Mouse (Mus musculus): ENCODE data around the gene Ulk4. TPM values are rescaled to one million over a fixed set of nuclear protein-coding genes. Genes with fewer than 3 reads are reported as not detected.

Ulk4 gene
- total RNA-seq, 2 experiments from 2014 or later: 0.21 to 0.48 TPM

DNA sequence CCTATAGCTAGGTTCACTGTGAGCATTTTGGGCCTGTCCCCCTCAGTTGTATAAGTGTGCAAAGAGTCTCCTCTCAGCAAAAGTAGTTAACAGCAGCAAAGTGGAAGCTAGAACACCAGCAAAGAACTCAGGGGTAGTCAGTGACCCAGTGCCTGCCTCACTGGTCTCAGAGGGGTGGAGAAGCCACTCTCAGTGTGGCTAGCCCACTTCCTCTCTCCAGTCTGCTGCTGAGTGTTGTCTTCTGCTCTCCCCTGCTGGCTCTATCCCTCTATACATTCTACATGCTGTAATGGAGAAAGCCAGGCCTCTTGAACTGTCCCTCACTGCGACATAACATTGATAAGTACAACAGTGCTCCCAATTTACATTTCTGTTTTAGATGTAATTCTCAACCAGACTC is 5.8 kb downstream of the Ulk4 start:
- intact Hi-C loops (cut with DNase I): no loop called here

GRCm38 (mm10) chr9:121265307-121265706 is 11.7 kb downstream of the Ulk4 start:
- no peak for DNase-seq (ENCODE audit: low spot score)
- intact Hi-C loops (cut with DNase I): no loop called here

More for the DNA sequence above, 5.8 kb downstream of the Ulk4 start:
- DNase-seq (ENCODE audit: low spot score): no peak

DNA sequence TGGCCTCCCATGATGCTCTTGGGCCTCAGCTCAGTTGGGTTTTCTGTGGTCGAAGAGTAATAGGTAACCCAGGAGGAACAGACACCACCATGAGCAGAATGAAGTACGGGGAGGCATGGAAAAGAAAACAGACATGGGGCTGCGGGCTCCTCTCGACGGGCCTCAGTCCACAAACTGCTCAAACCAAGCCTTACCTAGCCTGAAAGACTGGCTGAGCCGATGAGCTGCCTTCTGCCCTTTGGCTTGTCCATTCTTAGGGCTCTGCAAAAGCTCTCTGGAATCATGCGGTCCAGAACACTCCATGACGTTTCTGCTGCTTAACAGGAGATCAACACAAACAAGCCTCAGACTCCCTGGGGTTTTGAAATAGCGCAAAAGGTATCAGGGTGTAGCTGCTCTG is 19.9 kb downstream of the Ulk4 start:
- intact Hi-C loops (cut with DNase I): no loop called here
- DNase-seq (ENCODE audit: low spot score): no peak

DNA sequence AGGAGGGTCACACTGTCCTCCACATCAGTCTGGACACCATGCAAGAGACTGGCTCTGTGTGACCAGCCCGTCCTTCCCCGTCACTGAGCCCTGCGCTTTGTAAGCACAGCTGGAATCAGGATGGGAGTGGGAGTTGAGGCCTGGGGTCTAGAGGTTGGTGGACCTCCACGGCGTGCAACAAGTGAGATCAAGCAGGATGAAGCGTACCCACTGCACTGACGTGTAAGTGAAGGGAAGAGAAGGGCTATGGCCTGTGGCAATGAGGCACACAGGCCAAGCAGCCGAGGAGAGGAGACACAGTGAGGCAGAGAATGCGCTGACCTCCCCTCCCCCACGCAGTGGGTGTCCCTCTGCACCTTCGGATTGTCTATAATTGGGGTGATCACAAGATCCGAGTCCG is 22.2 kb downstream of the Ulk4 start:
- DNase-seq (ENCODE audit: low spot score): no peak

GRCm38 (mm10) chr9:121253983-121254382 is 23.0 kb downstream of the Ulk4 start:
- peak; percentile 45 for DNase-seq (ENCODE audit: low spot score)
- intact Hi-C loops (cut with DNase I): no loop called here

More for the DNA sequence above, 22.2 kb downstream of the Ulk4 start:
- intact Hi-C loops (cut with DNase I): no loop called here

DNA sequence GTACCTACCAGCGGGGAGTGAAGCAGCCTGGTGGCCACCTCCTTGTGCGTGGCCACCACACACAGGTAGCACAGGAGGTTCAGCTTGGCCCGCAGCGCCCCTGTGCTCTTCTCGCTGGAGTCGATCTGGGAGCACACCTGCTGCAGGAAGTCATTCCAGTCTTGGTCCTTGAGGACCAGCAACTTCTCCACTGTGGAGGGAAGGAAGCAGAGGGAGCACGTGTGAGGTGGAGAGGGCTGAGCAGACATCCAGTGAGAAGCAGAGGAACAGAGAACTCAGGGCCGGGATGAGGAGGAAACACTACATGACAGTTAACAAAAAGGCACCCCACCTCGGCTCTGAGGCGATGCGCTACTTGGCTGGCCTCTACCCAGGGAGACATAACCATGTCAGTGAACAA is 26.1 kb downstream of the Ulk4 start:
- no peak for DNase-seq (ENCODE audit: low spot score)
- intact Hi-C loops (cut with DNase I): no loop called here

DNA sequence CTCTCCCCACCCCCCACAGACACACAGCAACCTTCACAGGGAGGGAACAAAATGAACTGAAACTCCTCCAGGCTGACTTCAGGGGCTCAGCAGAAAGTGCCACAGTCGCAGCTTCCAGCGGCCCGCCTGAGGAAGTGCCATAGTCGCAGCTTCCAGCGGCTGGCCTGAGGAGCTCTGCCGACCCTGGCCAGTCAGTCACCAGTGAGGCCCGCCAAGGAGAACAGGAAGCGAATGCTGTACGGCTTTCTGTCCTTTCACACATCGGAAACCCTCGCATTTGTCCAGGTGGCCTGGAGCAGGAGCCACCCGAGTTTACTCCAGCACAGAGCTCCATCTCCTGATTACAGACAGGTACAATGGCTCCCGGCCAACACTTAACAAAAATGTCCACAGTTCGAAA is 27.2 kb downstream of the Ulk4 start:
- DNase-seq (ENCODE audit: low spot score): peak; percentile 2
- intact Hi-C loops (cut with DNase I): loop anchor here (1.0 to 5.0 kb wide), 5 partner anchors 124 to 422 kb away; no protein-coding TSS in a partner anchor

GRCm38 (mm10) chr9:121247956-121248775 is 28.8 kb downstream of the Ulk4 start:
- peak; percentile 25 for DNase-seq (ENCODE audit: low spot score)
- intact Hi-C loops (cut with DNase I): loop anchor here (2.0 to 5.0 kb wide), 4 partner anchors 209 to 424 kb away; no protein-coding TSS in a partner anchor

GRCm38 (mm10) chr9:121247047-121247446 is 29.9 kb downstream of the Ulk4 start:
- intact Hi-C loops (cut with DNase I): loop anchor here (5.0 kb wide), 3 partner anchors 210 to 425 kb away; no protein-coding TSS in a partner anchor
- DNase-seq (ENCODE audit: low spot score): no peak

- DNase-seq (ENCODE audit: low spot score): peak; percentile 0
- intact Hi-C loops (cut with DNase I): loop anchor here (1.0 to 5.0 kb wide), 3 partner anchors 640 to 741 kb away; no protein-coding TSS in a partner anchor
Measured at GRCm38 (mm10) chr9:121242331-121242730, 34.7 kb downstream of the Ulk4 start.

DNA sequence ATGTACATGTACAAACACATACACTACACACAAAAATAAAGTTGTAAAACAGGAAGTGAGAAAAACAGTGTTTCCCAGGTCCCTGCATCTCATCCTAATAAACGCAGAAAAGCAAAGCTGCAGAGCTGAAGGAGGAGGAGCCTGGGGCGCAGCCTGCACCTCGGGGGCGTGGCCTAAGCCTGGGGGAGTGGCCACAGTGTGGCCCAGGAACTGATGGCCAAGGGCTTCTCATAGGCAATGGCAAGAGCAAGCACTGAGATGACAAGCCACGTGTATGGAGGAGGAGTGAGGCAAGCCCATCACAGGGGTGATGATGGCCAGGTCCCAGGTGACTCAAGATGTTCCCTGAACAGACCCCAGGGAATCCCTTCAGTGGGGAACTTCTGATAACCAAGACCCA is 35.2 kb downstream of the Ulk4 start:
- intact Hi-C loops (cut with DNase I): loop anchor here (1.0 to 5.0 kb wide), 3 partner anchors 640 to 741 kb away; no protein-coding TSS in a partner anchor
- peak; percentile 0 for DNase-seq (ENCODE audit: low spot score)

DNA sequence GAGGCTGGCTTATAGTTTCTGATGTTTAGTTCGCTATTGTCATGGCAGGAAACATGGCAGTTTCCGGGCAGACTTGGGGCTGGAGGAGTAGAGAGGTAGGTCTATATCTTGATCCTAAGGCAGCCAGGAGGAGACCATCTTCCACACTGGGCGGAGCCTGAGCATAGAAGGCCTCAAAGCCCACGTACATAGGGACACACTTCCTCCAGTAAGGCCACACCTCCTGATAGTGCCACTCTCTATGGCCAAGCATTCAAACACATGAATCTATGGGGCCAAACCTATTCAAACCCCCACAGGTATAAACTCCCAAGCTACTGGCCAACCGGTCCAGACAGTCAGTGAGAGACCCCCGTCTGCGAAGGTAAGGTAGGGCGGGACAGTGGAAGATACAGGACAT is 35.6 kb downstream of the Ulk4 start:
- DNase-seq (ENCODE audit: low spot score): no peak
- intact Hi-C loops (cut with DNase I): loop anchor here (5.0 kb wide), 2 partner anchors 639 to 659 kb away; no protein-coding TSS in a partner anchor

DNA sequence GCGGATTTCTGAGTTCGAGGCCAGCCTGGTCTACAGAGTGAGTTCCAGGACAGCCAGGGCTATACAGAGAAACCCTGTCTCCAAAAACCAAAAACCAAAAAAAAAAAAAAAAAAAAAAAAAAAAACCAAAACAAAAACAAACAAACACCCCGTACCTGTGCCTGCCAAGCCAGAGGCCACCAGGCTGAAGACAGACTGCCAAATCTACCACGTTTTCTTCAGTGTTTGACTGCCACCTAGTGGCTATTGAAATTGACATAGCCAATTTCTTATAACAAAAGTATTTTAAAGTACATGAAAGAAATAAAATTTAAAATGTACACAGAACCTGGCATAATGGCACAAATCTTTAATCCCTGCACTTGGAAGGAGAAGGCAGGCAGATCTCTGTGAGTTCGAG is 36.8 kb downstream of the Ulk4 start:
- intact Hi-C loops (cut with DNase I): loop anchor here (5.0 kb wide), 2 partner anchors 638 to 658 kb away; no protein-coding TSS in a partner anchor
- peak; percentile 8 for DNase-seq (ENCODE audit: low spot score)

DNA sequence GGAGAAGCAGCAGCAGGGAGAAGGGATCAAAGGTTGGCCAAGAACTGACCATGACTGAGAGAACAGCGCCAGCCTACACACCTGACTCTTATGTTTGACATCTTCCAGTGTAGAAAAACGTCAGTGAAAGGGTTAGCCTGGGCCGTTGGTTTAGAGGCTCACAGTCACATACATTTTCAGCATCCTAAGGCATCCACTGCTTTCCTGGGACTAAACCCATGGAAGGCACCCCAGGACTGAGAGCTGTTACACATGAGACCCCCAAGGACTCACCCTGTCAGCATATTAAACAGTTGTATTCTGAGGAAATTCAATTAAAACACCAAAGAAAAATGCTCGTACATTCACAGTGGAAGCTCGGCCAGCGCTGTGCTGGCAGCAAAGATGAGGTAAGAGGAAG is 37.4 kb downstream of the Ulk4 start:
- no peak for DNase-seq (ENCODE audit: low spot score)
- intact Hi-C loops (cut with DNase I): no loop called here

DNA sequence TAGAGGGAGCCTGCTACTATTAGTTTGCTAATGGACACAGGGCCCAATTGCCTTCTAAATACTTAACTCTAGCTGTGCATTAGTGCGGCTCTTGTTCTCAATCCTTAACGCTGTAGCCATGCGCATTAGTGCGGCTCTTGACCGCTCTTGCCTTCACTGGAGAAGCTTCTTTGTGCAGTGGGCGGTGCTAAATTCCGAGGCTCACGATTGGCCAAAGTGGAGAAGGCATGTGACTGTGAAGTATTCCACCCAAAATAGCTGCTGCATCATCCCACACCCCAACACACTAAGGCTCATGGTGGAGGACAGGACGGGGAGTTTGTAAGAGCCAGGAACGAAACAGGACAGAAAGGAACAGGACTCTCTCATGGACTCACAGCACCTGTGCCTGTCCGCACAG is 58.4 kb downstream of the Ulk4 start:
- intact Hi-C loops (cut with DNase I): no loop called here
- no peak for DNase-seq (ENCODE audit: low spot score)

GRCm38 (mm10) chr9:121218230-121218629 is 58.8 kb downstream of the Ulk4 start:
- DNase-seq (ENCODE audit: low spot score): no peak
- intact Hi-C loops (cut with DNase I): no loop called here

DNA sequence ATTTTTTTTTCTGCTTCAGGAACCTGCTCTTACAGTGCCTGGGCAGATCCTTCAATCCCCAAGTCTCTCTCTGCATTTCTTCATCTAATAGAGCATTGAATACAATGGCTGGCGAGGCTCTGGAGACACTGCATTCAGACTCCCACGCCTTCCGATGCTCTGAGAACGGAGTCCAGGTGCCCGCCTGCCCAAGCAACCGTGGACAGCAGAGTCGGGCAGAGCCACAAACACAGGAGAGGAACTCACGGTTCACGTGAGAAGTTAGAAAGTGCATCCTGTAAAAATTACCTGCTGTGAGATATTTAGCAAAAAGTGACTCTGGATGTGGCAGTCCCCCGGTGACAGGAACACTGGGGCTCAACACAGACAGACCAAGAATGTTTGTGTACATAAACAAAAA is 59.3 kb downstream of the Ulk4 start:
- DNase-seq (ENCODE audit: low spot score): no peak
- intact Hi-C loops (cut with DNase I): no loop called here

- no peak for DNase-seq (ENCODE audit: low spot score)
- intact Hi-C loops (cut with DNase I): no loop called here
Measured at GRCm38 (mm10) chr9:121216536-121217320, 60.3 kb downstream of the Ulk4 start.

DNA sequence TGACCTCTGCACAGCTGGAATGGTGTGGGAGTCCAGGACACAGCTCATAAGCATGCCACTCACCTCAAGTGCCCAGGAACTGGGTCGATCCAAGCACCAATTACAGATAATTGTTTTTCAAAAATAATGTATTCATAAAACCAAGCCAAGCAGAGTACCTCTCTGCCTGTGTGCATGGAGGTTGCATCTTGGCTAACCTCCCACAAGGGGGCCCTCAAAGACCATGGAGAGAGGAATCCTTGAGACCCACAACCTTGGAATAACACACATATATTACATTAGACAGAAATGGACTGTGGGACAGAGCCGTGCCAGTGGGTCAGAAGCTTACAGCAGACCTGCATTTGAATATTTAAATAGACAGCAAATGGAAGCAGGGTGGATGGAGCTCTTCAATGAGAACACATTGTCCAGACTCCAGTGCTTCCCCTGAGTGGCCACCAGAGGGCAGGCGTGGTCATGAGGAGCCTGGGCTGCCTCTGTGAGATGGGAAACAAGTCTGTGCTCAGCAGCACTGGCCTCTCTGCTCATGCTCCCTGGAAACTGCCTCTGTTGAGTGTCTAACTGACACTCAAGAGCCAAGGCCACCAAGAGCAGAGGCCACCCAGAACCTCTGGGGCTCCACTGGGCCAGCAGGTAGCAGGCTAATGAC is 61.5 kb downstream of the Ulk4 start:
- DNase-seq (ENCODE audit: low spot score): no peak
- intact Hi-C loops (cut with DNase I): loop anchor here (2.0 kb wide), 1 partner anchor 615 kb away; no protein-coding TSS in a partner anchor

GRCm38 (mm10) chr9:121212322-121212721 is 64.7 kb downstream of the Ulk4 start:
- intact Hi-C loops (cut with DNase I): no loop called here
- DNase-seq (ENCODE audit: low spot score): no peak

Data from heart, postnatal 25 days (tissue).